Mouse (Mus musculus): Measurements from ENCODE around the gene Gp1bb.

Gene Gp1bb

DNA sequence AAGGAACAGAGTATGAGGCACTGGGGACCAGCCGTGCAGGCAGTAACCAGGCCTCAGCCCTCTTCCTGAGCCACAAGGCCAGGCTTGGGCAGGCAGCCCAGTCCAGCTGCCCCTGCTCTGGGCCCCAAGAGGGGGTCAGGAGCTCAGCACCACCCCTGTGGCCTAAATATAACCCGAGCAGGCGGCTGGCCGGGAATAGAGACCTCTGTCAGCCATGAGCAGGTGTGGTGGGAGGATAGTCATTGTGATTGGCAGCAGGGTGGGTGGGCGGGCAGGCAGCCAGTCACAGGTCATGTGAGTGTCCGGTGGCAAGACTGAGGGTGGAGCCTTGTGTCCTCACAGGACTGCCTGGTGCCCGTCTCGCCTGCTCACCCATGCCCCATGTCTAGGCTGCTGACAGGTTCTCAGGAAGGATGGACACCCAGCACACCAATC lies 17.9 kb downstream of the Gp1bb start:
- DNase-seq (ENCODE audit: low spot score) = peak; percentile 74

DNA sequence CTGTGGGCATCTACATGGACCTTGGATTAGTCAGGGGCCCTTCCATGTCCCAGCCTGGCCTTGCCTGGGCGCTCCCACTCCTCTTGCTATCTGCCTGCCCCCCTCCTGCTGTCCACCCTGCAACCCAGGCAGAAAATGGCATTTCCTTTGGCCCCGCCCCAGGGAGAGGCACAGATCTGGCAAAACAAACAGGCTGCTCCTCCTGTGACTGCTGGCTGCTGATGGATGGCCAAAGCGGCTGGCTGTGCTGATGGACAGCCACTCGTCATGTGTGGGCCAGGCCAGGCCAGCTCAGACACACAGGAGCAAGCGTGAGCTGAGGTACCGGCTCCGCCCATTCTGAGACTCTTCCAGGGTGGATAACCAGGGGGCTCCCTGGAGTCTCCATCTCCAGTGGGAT lies 20.8 kb downstream of the Gp1bb start:
- DNase-seq (ENCODE audit: low spot score) = no peak

DNA sequence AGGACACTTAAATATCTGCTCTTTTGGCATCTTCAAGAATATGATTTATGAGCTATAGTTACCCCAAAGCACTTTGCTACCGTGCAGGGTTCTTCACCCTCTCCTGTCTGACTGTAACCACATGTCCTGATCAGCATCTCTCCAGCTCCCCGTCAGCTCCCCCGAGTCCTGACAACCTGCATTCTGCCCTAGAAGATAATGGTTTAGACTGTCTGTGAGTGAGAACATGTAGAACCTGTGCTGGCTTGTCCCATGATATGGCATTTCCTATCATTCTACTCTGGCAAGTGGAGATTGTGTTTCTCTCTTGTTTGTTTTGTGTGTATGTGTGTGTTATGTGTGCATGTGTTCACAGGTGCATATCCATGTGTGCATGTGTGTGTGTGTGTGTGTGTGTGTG lies 24.2 kb downstream of the Gp1bb start:
- no peak for DNase-seq (ENCODE audit: low spot score)

DNA sequence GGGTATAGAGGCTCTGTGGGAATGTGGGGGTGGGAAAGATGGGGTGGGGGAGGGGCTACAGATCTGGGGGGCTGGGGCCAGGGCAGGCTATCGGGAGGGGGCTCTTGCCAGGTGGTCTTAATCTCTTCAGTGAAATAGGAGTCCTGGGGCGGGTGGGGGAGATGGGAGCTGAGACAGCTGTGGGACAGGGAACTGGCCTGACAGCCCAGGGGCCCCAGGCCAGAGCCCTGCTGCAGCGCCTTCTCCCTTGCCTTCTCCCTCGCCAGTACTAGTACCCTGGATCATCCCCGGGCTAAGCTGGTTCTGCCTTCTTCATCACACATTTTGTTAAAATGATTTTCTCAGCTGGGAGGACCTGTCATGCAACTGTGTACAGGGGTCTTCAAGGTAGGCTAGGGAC lies 25.9 kb downstream of the Gp1bb start:
- DNase-seq (ENCODE audit: low spot score) = no peak

DNA sequence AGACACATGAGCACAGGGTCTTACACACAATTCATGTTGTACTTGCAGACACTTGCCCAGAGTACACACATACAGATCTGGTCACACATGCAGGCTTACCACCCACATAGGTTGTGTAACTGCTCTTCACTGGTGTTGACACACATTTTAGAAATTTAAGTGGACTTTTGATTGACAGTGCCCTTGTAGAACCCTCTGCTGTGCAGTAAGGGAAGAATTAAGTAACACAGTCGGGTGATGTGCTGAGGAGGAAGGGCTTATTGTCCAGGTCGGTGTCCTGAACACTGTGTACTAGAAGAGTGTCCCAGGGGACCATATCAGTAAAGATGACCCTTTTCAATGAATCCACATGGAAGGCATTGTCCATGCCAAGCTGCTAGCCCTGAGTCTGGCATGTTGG lies 28.3 kb downstream of the Gp1bb start:
- peak; percentile 41 for DNase-seq (ENCODE audit: low spot score)

DNA sequence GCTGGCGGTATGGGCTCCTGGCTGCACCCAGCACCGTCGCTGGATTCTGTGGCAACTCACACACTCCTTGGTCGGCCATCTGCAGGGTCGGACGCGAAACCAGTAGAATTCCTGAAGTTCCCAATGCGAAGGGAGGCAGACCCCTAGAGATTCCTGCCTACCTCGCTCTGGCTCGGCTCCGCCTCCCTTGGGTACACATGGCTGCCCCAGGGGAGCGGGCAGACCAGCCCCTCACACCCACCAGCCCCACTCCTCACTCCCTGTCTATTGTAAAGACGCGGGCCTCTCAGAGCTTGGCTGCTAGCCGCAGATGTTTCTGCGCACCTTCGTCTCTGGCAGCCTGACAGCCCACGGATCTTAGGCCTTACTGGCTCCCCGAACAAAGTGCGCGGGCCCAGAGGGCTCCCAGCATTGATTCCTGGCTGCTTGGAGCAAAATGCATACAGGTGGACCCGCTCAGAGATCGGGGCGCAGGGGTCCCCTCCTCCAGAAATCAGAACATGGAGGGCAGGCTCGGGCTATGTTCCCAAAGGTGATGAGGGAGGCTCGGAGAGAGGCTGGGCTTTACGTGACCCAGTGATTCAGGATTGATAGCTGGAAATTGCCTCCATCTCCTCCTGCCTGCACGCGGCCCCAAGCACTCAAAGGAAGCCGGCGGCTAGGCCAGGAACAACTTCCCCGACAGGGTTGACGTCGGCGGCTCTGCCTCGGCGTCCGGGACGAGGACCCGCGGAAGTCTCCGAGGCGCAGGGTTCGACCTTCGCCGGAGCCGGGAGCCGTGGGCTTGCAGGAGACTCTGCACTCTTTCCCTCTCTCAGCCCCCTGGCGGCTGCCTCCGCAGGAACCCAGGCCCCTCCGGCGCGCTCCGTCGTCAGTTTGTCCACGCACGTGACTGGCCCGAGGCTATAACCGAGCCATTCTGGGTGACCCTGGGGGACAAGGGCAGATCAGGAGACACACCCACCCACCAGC lies 30.9 kb downstream of the Gp1bb start:
- DNase-seq (ENCODE audit: low spot score) = no peak

DNA sequence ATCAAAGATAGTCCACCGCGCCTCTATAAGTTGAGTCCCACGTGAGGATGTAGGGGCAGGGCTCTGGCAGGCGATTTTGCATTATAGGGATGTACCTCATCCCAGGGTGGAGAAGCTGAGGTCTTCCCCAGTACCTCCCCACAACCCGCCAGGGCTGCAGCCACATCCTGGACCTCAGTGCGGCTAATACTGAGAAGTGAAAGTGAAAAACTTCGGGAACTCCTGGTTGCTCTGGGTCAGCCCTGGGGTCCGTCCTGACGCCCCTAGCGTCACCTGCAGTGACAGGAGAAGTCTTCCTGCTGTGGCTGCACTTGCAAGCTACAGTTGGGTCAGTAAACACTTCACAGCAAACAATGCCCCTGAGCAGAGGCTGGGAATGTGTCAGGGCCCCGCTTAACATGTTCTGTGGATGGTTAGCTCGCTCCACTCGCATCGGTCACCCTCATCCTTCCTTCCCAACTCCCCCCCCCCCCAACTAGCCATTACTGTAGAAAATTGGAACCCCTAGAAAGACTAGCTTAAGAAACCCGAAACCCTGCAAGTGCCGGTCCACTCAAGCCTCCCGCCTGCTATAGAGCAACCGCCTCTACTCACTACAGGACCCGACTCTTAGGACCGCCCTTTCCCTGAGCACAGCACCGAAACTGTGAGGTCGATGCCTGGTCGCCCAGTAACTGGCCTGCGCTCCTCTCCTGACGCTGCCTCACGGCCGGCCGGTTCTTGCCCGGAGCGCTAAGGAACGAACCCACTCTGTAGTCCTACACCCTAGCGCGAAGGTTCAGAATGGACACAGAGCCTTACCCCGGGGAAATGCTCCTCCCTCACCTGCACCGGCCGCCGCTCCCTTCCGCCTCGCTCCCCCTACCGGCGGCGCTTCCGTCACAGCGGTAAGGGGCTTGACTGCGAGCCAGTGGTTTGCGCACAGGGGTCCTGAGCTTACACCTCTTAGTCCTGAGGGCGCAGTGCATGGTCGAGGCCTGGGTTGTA lies 32.1 kb downstream of the Gp1bb start, which contains the start of gene Tbx1:
Tbx1 (minus strand) TSS at position 868 of the 987 bp plus-strand sequence.
- no peak for DNase-seq (ENCODE audit: low spot score)

DNA sequence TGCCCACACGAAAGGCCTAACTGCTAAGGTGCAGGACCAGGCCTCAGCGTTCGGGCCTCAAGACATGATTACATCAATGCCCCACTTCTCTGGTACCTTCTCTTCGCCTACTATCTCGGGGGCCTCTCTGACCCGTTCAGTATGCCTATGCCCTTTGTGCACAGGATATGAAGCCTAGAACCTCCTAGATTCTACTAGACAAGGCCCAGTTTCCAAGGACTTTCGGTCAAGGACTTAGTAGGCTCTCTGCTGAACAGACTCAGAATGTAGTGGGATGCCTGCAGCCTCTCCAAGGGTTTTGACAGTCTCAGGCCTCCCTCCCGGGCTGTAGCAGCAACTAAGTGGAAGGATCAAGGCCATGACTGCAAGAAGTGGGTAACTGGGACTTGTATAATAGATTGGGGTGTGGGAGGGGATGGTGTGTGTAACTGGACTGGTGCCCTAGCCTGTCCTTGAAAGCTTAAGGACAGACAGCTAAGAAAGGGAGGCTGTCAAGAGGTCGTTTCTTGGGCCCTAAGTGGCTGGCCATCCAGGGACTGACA lies 33.1 kb downstream of the Gp1bb start:
- no peak for DNase-seq (ENCODE audit: low spot score)

DNA sequence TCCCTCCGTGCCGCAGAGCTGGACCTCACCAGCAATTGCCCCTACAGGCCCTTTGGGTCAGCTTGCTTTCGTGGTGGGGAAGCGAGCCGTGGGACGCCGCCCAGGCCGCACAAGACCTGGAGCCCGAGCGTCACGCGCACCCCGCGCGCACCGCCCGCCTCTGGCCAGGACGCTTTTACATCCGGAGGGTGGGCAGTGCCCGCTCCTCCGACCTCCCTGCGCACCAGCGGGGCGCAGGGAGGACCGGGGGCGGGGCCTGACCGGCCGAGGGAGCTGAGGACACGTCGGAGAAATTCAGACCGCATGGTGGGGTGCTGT lies 33.5 kb downstream of the Gp1bb start:
- DNase-seq (ENCODE audit: low spot score) = no peak

DNA sequence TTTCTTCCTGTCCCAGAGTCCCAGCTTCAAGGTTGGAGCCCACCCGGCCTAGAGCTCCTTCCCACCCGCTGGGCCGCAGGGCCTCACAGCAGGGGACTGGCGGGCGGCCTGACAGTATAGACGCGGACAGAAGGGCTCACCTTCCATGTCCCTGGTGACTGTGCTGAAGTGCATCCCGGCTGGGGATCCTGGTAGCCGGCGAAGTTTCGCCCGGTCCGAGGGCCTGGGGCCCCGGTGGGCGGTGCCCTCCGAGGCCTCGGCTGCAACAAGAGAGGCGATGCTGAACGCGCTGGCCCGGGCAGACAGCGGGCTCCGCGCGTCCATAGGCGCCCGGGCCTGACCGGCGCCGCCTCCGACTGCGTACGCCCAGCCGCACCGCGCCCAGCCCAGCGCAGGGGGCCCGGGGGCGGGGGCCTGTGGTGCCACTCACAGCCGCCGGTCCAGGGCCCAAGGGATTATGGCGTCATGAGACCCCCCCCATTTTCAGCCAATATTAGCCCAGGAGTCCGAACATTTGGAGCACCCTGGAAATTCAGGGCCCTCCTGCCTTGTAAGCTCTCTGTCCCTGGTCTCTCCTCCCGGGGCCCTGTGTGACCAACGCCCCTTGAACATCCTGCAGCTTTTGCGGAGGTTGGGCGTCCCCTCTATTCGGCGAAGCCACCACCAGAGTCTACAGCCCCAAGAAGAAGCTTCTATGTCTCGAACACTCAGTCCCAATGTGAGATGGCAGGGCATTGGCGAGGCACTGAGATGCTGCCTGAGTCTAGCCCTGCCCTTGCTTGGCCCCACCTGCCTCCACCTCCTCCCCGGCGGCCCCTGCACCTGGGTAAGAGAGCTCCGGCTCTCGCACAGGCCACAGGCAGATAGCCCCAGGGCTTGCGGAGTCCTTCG lies 34.1 kb downstream of the Gp1bb start:
- DNase-seq (ENCODE audit: low spot score) = no peak

DNA sequence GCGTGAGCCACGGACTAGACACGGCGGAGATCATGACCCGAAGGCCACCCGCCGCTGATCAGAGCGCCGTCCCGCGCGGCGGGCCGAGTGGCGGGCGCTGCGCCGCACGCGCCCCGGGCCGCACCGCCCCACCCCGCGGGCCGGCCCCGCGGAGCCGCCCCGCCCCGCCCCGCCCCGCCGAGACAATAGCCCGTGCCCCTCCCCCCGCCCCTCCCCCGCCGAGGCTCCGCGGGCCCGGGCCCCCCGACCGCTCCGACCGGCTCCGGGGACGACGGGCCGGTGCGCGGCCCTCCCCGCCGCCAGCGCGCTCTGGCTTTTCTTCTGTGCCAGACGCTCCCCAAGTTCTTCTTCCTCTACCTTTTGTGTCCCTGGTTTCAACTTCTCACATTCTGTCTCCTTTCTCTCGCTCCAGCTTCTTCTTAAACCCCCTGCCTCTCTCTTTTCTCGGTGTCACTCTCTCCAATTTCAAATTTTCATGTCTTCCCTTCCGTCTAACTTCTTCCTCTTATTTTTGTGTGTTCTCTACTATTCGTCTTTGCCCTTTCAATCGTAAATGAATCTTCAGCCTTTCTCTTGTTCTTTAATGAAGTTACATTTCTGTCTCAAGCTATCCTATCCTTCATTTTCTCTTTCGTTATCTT lies 35.2 kb downstream of the Gp1bb start:
- no peak for DNase-seq (ENCODE audit: low spot score)

DNA sequence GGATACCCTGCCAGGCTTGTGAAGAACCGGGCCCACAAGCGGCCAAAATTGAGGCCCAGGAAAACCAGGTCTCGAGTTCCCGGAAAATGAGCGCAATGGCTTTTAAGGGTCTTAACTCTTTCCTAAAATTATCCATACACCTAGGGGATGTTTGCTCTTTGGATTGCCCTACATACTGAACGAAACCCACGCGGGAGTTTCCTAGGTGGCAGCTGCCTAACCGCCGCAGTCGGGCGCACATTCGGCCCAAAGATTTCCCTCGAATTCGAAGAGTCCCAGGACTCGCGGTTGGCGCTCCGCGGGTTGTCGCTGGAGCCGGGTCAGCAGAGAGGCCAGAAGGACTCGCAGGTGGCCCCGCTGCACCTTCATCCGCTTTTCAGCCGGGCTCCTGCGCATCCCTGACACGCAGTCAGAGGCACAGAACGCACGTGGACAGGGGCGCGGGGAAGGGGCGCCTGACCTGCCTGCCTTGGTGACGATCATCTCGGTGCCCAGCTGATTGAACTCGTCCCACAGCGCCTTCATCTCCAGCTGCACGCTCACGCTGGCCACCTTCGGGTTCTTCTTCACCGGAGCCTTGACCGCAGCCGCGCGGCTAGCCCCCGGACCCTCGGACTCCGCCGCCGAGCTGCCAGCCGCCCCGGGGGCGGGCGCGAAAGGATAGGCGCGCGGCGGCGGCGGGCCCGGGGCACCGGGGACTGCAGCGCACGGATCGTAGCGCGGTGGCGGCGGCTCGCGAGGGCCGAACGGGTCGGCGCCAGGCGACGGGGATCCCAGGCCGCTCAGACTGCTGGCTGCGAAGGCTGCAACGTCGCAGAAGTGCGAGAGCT lies 35.9 kb downstream of the Gp1bb start:
- DNase-seq (ENCODE audit: low spot score) = no peak

DNA sequence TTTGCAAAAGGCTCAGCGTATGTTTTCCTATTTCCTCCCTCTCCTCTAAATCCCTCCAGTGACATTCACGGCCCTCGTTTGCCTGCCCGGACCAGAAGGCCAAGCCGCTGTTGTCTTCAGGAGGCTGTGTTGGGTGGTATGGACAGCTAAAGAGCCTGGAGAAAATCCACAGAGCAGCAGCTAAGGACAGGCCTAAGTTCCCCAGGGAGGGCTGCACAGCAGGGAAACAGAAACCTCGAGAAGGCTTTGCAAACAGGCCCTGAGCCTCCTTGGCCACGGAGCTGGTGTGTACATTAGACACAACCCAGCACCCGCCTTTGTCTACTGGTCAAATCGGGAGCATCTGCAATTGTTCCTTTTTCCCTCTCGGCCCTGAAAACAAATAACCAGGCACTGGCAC lies 36.5 kb downstream of the Gp1bb start:
- DNase-seq (ENCODE audit: low spot score) = no peak

DNA sequence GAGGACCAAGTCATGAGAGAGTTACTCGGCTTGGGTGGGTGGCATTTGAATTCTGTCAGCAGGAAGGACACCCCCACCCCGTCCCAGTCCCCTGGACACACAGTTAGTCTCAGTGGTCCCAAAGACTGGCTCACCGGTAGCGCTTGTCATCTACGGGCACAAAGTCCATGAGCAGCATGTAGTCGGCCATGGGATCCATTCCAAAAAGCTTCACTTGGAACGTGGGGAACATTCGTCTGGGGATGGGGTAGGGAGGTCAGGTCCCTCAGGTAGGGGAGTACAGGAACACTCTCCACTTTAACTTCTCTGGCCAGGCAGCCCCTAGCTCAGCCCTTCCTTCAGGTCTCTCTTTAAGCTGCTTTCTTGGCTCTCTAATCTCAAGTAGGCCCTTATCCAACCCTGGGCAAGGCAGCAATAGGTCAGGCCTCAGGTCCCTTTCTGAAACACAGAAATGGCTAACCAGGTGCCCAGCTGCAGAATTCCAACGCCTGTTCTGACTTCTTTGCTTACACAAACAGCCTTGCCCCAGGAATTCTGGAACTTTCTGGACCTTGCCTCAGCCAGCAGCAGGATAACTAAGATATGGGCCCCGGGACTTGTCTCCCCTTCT lies 37.2 kb downstream of the Gp1bb start:
- no peak for DNase-seq (ENCODE audit: low spot score)

DNA sequence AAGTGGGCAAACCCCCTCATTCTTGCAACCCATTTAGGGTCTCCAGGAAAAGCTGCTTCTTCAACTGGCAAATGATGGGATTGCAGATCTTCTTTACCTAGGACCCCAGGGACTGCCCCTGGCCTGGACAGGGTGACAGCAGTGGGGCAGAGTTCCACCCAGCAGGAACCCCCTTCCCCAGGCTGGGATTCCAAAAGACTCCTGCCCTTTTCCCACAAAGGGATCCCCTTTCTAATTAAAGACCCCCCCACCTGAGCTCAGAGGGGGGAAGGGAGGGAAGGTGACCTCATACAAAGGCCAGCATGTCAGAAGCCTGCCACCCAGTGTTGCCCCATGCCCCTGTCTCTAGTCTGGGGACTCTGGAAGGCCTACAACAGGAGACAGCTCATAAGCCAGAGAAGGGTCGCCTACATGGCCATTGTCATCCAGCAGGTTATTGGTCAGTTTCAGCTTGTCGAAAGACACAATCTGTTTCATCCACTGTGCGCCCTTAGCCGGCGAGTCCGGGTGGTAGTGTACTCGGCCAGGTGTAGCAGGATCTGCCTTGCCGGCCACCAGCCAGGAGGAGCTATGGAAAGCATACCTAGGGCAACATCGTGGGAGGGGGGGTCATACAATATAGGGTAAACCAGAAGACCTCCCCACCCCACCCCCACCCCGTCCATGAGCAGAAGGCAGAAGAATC lies 38.4 kb downstream of the Gp1bb start:
- DNase-seq (ENCODE audit: low spot score) = no peak

DNA sequence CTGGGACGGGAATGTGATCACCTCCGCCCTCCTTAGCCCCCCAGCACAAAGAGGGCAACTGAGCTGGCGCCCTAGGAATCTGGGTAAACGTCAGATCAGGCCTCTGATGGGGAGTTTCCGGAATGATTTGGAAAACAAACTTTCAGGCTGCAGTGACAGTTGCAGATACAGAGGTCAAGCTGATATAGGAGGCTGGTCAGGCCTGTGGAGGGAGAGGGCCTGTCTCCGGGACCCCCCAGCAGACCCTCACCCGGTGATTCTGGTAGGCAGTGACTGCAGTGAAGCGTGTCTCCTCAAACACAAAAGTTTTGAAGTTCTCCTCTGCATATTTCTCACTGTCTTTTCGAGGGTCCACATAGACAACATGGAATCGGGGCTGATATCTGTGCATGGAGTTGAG lies 39.0 kb downstream of the Gp1bb start:
- DNase-seq (ENCODE audit: low spot score) = no peak

DNA sequence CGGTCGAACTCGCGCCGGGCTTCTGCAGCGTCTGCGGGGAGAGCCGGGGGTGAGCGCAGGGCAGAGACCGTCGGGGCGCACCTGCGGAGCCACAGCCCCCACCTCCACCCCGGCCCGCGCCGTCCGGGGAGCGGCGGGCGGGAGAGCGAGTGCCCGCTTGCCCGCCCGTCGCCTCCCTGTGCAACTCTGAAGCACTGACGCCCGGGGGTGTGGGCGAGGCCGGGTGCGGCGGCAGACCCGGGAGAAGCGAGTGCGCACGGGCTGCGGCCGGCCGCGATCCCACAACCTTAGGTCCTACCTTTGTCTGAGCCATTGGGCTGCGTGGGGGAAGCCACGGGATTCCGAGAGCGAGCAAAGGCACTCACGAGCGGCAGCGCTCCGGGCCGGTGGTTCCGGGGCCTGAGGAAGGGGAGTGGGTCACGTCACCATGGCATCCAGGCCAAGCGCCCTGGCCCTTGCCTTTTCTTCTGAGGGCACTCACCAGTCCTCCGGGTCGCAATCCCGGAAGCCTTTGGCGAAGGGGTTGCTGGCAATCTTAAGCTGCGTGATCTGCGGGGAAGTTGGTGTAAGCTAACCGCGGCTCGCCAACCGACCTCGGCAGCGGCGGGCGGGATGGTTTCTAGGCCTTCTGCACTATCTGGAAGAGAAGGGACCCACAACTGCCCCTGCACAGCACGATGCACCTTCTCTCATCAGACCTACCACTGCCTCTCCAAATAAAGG lies 39.6 kb downstream of the Gp1bb start:
- DNase-seq (ENCODE audit: low spot score) = no peak

DNA sequence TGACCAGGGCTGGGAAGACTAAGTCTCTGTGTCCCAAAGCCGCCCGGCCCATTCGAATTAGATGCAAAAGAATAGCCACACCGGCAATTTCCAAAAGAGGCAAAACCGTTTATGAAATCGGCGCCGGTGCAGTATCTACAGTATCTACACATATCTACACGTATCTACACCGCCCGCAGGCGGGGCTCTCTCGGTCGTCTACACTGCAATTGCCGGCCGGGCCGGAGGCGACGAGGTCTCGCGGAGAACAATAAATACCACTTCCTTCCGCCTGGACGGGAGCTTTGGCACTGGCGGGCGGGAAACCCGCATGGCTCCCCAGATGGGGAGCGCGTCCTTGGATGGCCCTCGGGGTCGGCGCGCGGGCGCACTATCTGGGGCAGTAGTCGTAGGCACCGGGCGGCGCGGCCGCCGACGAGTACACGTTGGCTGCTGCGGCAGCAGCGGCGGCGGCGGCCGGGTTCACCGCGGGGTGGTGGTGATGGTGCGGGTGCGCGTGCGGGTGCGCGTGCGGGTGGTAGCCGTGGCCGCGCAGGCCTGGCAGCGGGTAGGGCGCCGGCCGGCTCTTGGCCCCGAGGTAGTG lies 40.5 kb downstream of the Gp1bb start:
- no peak for DNase-seq (ENCODE audit: low spot score)
